Mouse (Mus musculus): Measurements from ENCODE around the gene 3300002I08Rik.
"Not testable (repeated sequence)": the region's sequence is repeated elsewhere in the genome, so short reads cannot be mapped to it uniquely, and the experiment has no call there.

The 3300002I08Rik gene

DNA sequence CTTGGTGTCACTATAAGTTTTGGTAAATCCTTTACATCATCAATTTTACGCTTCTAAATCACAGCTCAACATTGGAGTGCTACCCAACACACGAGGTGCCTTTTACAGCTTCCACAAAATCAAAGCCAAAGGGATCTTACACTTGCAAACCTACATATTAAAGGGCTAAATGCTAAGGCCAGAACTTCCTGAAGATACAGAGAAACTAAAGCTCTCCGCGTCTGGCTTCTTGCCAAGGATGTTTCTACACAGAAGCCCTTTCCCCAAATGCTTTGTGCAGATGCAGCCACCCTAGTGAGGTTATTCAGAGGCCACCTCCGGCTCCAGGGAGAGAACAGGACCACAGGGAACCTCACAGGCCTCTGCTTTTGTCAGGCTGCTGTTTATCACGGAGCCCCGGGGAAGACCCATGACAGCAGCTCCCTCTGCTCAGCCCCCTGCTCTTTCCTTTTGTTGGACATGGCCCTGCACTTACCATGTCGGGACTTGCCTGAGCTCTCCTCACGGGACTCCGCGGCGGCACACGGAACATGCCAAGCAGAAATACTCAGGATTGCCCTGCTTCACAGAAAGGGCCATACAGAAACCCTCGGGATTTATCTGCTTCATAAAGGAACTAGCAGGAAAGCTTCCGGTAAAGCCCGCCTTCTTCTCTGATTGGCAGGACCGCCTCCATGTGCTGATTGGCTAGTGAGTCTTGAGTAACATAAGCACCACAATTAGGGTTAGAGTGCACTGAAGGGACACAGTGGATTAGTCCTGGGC lies at the start of gene 3300002I08Rik:
Gene 3300002I08Rik, minus strand, starts transcription at position 653 of the 765 bp plus-strand sequence.
- DNase-seq (ENCODE audit: low spot score): peak; percentile 95

- DNase-seq (ENCODE audit: low spot score): not testable (repeated sequence)
Measured at GRCm38 (mm10) chr2:150412146-150412545, 49.6 kb upstream of the 3300002I08Rik start.

DNA sequence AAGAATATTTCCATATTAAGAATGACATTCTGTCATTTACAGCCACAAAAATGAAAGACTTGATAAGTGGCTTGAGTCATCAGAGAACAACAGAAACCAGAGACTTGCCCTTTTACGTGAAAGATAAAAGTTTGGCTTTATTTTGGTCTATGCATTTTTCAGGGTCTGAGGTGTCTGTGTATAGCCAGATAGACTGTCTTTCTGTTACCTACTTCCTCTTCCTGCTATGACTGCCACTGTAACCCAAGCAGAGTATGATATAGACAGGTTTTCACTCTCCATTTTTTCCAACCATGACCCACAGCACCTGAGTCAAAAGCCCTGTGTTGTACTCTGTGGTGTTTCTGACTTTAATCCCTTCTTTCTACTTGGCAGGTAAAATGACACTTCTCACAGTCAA lies 27.6 kb upstream of the 3300002I08Rik start:
- DNase-seq (ENCODE audit: low spot score): no peak

- DNase-seq (ENCODE audit: low spot score): not testable (repeated sequence)
Measured at GRCm38 (mm10) chr2:150385553-150386106, 23.1 kb upstream of the 3300002I08Rik start.

DNA sequence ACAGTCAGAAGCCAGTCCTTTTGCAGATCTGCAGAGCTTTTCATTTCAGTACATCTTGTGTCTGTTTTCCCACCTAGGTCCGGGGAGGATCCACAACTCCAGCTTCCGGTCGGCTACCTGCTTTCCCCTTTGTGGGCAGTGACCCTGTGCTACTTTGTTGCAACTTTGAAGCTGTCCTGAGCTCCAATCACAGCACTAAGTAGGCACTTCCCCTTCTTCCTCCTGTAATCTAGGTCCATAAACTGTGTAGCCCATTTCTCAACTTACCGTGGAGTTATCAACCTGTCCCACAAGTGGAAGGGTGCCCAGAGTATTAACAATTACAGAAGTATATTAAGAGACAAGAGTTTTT lies 289 bp upstream of the 3300002I08Rik start:
- no peak for DNase-seq (ENCODE audit: low spot score)

DNA sequence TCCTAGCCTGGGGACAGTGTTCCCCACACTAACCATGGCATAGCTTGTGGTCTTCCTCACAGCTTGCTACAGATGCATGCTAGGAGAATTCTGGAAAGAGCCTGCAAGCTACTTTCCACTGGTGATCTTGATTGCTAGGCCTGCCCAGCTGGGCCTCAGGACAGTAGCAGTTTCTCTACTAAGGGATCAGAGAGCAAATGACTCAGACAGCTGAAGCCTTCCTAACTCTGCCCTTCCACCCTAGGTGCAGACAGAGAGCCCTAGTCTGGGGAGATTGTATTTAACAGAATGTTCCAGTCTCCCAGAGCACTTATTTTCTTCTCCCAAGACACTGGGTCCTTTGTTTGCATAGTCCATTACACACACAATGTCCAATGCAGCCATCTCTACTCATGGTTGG lies 5.4 kb downstream of the 3300002I08Rik start:
- DNase-seq (ENCODE audit: low spot score): not testable (repeated sequence)

- no peak for DNase-seq (ENCODE audit: low spot score)
Measured at GRCm38 (mm10) chr2:150323402-150323801, 39.2 kb downstream of the 3300002I08Rik start, which contains the start of gene Gm10130. TSS of gene Gm10130 (plus strand) at chr2:150323702.

DNA sequence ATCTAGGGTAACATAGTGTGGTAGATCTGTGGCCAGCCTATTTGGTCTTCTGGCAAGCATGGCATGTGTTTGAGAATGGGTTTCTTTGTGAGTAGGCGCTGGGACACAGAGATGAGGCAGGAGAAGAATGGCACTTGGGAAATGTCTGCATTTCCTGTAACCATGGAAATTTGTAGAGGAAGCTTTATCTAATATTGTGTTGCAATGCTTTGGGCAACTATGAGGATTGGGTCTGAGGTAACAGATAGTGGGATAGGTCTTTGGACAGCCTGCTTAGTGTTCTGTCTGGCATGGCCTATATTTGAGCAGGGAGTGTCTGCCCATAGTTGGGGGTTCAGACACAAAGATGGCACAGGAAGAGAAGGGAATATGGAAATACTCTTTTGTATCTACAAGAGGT lies 43.6 kb downstream of the 3300002I08Rik start:
- DNase-seq (ENCODE audit: low spot score): no peak

DNA sequence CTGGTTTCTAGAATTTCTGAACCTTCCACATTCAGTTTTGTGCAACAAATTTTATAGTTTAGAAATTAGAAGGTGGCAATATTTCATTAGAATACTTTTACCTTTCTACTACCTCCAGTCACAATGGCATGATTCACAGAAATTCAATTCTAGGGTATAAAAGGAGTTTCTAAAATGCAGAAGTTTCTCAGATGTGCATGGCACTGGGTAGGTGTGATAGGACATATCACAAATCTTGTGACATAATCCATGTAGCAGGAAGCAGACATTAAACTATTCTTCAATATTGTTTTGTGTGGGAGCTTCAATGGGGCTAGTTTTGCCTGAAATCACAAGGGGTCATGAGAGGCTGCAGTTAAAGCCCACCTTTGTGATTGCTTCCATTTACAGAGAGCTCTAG lies 46.4 kb downstream of the 3300002I08Rik start:
- no peak for DNase-seq (ENCODE audit: low spot score)

DNA sequence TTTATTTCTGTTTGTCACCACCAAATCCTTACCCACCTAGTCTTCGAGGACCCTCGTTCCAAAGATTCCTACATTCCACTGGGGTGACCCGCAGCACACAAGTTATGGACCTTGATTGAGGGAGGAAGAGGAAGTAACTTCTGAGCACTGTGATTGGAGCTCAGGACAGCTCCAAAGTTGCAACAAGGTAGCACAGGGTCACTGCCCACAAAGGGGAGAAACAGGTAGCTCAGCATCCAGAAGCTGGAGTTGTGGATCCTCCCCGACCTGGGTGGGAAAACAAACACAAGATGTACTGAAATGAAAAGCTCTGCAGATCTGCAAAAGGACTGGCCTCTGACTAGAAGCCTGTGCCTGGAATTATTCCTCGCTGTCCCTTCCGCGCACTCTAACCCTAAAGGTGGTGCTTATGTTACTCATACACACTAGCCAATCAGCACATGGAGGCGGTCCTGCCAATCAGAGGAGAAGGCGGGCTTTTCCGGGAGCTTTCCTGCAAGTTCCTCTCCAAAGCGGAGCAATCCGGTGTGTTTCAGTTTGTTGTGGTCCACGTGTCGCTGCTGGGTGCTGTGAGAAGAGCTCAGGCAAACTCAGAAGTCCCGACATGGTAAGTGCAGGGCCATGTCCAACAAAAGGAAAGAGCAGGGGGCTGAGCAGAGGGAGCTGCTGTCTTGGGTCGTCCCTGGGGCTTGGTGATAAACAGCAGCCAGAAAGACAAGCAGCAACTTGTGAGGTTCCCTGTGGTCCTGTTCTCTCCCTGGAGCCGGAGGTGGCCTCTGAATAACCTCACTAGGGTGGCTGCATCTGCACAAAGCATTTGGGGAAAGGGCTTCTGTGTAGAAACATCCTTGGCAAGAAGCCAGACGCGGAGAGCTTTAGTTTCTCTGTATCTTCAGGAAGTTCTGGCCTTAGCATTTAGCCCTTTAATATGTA lies 51.3 kb downstream of the 3300002I08Rik start:
- peak; percentile 99 for DNase-seq (ENCODE audit: low spot score)

DNA sequence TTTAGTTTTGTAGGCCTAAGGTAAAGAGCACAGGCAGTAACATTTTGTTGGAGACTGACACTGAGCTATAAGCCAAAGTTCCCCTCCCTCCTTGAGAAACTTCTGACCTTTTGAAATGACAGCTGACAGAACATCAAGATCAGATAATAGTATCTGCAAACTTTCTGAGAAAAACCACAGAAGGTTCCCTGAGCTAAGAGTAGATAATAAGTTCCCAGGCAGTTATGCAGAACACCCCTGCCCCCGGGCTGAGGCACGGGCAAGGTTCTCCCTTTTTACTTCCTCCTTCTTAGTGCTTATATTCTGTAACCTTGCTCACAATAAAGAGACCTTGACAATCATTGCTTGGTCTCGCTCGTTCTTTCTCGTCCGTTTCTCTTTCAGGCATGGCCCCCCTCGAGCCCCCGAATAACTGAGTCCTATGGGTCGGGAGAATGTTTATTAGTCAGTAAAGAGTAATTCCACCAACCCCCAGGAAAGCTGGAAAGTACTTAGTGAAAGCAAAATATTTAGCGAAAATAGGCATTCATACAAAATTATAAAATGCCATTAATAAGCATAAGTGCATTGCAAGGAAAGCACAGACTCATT lies 55.3 kb downstream of the 3300002I08Rik start:
- DNase-seq (ENCODE audit: low spot score): no peak

DNA sequence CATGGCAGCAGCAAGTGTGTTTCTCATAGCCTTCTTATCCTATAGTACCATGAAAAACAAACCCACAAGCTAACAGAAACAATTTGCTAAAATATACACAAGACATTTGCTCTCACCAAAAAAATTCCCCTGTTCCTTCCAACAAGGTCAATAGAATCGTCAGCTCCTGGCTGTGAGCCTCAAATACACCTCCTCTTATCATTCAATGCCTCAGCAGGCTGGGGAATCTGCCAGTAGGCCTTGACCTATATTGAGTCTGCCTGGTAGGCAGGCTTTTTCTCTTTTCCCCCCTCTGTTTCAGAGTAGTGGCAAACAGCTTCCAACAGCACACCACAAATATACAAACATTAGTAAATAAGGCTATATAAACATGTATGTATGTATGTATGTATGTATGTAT lies 63.5 kb downstream of the 3300002I08Rik start:
- no peak for DNase-seq (ENCODE audit: low spot score)

DNA sequence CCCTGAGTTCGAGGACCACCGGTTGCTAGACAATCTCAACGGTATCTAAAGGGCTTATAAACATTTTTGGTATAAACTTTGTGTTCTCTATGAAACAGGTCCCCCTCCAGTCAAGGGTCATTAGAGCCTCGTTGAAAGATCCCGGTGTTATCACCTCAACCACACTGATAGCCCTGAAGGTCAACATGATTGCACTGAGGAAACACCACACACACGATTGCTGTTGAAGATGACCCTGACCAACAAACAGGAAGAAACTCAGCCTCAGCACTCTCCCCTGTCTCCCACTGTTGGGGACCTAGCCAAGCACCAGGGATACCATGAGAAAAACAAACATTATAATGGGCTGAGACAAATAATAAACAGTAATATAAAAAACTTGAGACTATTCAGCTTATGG lies 68.9 kb downstream of the 3300002I08Rik start:
- DNase-seq (ENCODE audit: low spot score): no peak

All from adipocyte (in vitro differentiated cells).